Mouse (Mus musculus): ENCODE results near the gene Slc4a11. TPM values are rescaled to one million over a fixed set of nuclear protein-coding genes. Genes with fewer than 3 reads are reported as not detected.
"Not testable (repeated sequence)": the region's sequence is repeated elsewhere in the genome, so short reads cannot be mapped to it uniquely, and the experiment has no call there.

The Slc4a11 gene
- total RNA-seq, 2 experiments from 2014 or later, result 0.43 to 0.92 TPM

DNA sequence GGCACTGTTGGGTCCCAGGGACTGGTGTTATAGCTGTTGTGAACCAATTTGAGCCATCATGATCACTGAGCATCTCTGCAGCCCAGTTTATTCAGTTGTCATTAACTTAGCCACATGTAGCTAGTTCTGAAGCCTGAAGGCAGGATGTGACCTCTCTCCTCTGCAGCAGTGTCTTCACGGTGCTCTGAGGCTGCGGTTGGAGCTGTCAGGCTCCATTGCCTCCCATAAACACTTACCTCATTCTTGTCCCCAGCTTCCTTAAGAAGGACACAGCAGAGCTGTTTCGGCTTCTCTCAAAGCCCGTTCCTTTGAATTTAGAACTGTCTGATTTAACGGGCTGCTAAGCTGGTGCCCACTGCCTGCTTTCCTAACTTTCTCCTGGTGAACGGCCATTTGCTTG lies 17.4 kb downstream of the Slc4a11 start:
- no peak for DNase-seq (ENCODE audit: low spot score in 2 of 2)

DNA sequence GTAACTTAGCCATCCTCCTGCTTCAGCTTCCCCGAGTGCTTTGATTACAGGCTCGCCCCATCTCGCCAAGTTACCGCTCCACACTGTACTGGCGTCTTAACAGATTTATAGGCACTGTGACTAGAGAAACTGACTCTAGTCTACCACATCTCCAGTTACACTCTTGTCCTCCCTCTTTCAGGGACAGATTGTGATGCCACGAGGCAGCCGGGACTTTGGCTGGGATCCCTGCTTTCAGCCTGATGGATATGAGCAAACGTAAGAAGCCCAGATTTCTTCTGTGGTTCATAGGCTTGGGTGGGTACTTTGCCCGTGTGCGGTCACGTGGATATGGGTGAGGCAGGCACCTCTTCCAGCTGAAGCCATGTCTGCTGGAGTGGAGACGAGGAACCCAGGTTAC lies 18.2 kb downstream of the Slc4a11 start:
- DNase-seq (ENCODE audit: low spot score in 2 of 2), result peak; percentile 72 to 77

DNA sequence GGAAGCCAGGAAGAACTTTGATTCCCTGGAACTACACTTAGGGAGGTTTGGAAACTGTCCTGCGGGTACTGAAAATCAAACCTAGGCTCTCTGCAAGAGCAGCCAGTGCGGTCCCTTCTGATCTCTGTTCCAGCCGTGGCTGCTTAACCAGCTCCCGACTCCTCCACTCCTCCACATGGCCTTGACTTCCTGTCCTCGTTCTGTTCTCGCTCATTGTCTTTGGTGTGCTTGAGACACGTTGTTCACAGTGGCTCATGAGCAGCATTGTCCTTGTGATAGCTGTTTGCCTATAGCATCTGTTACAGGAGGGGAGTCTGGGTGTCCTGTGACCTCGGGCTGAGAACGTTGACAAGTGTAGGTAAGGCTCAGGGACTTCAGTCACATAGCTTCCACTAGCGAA lies 20.1 kb downstream of the Slc4a11 start:
- DNase-seq (ENCODE audit: low spot score in 2 of 2), result no peak

DNA sequence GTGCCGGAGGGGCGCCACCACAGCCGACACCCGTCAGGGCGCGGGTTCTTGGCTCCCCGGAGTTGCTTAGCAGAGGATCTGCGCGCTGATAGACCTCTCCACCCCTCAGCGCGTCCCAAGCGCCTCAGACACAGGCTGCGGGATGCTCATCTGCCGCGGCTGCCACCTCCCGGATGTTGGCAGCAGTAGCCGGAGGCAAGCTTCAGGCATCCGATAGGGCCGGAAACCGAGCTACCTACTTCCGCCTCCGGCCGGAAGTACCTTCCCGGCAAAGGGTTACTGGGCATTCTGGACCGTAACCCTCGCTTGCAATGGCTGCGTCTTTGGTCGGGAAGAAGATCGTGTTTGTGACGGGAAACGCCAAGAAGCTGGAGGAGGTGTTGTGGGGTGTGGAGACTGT lies 29.8 kb downstream of the Slc4a11 start, which contains the start of gene Itpa:
Gene Itpa (plus strand): TSS at position 52 of the 400 bp plus-strand sequence.
- DNase-seq (ENCODE audit: low spot score in 2 of 2), result peak; percentile 86 to 91

DNA sequence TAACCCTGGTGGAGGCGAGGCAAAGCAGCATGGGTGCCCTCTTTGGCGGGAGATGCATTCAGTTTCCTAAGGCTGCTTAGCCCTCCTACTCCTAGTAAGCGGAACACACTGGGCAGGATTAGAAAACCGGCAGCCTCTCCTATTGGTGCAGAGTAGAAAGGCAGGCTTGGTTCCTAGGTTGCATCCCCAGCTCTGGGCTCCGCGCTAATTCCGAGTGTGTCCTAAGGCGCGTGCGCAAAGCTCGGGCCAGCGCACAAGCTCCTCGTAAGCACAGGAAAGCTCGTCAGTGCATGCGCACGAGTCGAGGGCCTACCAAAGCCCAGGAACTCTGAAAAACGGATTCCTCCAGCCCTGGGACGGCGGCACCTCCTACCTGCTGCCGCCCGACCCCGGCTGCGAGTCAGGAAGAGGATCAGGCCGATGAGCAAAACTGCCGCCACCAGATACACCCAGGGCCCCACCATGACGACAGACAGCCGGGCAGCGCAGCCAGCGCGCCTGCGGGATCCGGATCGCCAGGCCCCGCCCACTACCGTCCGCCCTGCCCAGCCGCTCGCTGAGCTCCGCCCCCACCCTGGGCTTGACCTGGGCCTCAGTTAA lies 33.1 kb downstream of the Slc4a11 start, which contains the start of gene Ddrgk1:
Gene Ddrgk1 (minus strand): TSS at position 558 of the 600 bp plus-strand sequence.
- peak; percentile 95 to 97 for DNase-seq (ENCODE audit: low spot score in 2 of 2)

DNA sequence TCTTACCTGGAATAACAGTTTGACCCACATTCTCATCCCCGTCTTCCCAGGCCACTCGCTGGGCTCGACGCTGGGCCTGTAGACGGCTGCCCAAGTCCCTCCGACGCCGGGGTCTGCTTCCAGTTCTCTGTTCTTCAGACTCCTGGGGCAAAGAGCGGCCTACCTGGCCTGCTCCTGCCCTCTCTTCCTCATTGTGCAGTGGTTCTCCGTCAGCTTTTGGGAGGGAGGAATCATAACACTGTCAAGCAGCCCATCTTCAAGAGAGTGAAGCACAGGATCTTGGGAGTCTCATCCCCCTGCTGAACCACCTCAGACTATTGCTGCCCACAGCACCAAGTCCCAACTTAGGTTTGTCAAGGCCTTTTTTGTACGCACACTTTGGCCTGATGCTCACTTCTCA lies 34.0 kb downstream of the Slc4a11 start:
- DNase-seq (ENCODE audit: low spot score in 2 of 2), result no peak

DNA sequence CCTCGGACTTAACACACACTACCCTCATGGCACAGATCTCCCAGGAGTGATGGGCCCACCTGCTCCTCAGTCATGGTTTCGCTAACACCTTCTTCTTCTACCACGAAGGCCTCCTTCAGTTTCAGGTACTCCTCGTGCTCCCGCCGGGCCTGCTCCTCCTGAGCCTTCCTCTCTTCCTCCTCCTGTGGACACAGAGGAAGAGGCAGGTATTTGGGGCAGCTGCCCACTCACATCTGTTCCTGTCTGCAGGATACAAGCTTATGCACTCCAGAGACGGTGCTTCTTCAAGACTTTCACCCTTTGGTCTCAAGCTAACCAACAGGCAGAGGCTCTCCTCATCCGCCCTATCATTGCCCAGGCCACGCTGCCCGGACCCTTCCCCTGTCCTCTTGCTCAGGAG lies 38.8 kb downstream of the Slc4a11 start:
- DNase-seq (ENCODE audit: low spot score in 2 of 2), result no peak

DNA sequence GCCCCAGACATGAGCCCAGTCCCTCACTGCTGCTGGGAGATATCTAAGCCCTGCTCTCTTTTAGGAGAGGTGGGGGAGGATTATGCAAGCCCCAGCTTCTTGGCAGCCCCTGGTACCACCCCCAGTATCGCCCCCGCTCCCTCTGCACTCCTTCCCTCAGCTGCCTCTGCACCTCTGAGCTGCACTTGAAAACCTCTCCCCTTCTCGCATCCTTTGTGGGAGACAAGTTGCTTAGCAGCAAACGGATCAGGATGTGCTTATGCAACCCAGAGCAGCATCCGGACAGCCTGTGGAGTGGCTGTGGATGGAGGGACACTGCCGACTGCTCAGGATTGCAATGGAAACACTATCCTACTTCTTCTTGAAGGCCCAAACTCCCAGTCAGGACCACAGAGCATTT lies 39.8 kb downstream of the Slc4a11 start:
- peak; percentile 87 to 94 for DNase-seq (ENCODE audit: low spot score in 2 of 2)

DNA sequence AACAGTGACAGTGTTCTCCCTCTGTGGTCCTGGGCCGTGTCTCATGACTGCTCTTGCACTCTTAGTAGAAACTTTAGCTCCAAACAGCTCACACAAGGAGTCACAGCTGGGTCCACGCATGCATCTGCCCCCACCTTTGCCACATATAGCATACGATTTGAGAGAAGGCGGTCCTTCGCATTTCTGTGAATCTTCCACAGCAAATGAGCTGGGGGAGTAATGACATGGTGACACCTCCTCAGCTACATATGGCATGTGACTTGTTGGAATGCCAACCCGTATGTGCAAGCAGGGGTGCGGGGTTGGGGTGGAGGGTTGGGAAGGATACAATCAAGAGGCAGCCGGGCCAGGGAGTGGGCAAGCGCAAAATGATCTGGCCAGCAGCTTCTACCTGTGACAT lies 40.8 kb downstream of the Slc4a11 start:
- DNase-seq (ENCODE audit: low spot score in 2 of 2), result peak in 1 of 2 experiments; percentile 75

DNA sequence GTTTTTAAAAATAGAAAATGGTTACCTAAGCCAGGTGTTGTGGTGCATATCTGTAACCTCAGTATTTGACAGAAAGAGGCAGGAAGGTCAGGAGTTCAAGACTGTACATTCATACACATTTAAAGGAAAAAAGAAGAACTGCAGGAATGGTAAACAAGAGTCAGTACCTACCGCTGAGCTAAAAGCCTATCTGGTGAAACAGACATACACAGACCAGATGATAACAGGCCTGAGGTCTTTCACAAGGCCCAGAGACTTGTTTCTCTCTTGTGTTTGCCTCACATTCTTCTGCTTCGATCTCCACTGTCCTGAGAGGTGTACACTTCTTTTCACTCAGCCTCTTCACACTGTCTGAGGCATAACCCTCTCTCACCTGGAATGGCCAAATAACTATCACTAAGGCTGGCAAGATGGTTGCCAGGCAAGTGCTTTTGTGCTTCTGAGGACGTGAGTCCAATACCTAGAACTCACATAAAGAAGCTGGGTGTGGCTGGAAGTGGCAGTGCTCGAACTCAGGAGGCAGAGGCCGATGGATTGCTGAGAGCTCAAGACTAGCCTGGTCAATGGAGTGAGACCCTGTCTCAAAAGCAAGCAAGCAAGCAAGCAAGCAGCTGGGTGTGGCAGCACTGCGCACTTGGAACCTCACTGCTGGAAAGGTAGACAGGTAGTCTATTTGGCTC lies 41.5 kb downstream of the Slc4a11 start:
- no peak for DNase-seq (ENCODE audit: low spot score in 2 of 2)

DNA sequence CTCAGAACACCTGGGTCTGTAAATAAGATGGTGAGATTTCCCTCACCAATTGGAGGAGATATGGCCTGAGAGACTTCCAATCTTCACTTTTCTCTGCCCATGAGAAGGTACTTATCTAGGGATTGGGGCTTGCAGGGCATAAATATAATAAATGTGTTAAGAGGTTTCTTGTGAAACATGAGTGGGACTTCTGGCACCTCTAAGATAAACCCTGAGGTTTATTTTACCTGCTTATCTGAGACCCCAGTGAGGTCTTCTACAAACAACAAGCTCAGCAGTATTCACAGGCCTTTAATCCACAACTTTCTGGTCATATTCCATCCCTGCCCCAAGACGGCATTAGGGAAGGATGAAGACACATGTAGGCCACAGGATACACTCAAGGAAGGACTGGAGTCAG lies 43.6 kb downstream of the Slc4a11 start:
- no peak for DNase-seq (ENCODE audit: low spot score in 2 of 2)

DNA sequence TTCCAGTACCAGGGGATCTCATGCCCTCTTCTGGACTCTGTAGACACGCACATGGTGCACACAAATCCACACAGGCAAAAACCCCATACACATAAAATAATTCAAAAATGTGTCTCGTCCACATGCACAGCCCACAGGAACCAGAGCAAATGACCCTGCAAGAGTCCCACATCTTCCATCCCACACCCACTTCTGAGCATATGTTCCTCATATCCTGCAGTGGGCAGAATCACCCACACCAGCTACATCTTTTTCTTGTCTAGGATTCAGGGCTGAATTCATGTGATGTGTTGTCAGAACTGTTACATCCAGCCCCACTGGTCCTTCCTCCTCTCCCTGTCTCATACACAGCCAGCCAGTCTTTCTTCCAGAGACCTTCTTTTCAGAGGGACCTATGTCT lies 44.0 kb downstream of the Slc4a11 start:
- DNase-seq (ENCODE audit: low spot score in 2 of 2), result no peak

DNA sequence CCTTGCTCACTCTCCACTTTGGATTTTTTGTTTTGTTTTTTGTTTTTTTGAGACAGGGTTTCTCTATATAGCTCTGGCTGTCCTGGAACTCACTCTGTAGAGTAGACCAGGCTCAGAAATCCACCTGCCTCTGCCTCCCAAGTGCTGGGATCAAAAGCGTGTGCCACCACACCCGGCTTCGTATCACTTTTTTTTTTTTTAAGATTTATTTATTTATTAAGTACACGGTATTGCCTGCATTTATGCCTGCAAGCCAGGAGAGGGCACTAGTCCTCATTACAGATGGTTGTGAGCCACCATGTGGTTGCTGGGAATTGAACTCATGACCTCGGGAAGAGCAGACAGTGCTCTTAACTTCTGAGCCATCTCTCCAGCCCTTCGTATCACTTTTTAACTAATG lies 48.3 kb downstream of the Slc4a11 start:
- DNase-seq (ENCODE audit: low spot score in 2 of 2), result not testable (repeated sequence)

DNA sequence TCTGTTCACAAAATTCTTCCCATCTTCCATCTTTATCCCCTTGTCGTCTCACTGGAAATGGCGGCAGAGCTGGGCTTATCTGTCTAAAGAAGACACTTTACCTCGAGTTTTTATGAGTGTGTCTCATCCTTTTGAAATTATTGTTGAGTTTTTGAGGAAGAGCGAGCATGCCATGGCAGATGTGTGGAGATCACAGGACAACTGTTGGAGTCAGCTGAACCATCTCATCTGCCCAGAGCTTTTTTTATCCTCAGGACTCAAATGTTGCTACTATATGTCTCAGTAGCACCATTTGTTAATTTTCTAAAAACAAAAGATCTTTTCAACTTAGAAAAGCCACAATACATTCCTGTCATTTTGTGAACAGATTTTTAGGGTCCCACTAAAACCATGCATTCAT lies 52.1 kb downstream of the Slc4a11 start:
- DNase-seq (ENCODE audit: low spot score in 2 of 2), result no peak

DNA sequence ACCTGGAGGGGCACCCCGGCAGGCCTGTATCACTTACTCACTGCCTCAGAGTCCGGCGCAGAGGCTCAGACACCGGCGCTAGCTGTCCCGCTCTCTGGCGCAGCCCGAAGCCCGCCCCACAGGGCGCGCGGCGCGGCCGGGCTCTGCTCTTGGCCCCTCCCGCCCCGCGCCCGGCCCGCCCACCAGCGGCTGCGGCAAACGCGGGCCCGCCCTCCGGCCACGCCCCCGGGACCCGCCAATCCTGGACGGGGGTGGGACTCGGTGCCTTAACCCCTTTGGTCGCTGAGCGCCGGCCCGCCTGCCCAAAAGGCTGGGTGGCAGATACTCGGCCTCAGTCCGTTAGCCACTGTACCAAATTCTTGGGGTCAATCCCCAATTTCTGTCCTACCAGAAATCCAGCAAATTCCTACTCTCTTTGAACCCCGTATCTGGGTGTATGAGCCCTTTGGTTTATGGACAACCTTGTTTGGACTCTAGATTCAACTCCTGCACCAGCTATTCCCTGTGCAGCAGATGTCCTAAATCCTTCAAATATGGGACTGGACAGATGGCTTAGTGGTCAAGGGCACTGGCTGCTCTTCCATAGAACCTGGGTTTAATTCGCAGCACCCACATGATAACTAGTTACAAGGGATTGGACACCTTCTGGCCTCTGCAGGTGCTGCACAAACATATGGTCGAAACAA lies 54.5 kb downstream of the Slc4a11 start, which contains the start of gene Lzts3:
Gene Lzts3 (minus strand): TSS at position 120 of the 686 bp plus-strand sequence.
- peak; percentile 91 to 92 for DNase-seq (ENCODE audit: low spot score in 2 of 2)

DNA sequence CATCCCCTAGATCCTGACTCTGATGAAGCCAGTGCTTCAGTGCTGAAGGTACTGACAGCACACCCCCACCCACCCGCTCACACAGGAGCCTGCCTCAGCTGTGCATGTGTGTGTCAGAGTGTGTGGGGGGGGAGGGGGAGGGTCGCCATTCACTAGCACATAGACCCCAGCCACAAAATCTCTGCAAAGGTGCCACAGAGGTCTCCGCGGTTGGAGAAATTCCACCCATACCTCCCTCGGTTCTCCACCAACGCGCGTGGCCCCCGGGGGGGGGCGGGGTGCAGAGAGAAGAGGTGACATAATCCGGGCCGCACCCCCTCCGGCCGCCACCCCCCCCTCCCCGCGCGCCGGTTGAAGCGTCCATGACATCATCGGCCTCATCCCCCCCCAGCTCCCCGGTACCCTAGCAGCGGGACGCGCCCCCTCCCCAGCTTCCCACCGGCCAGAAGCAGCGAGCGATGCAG lies 55.1 kb downstream of the Slc4a11 start:
- DNase-seq (ENCODE audit: low spot score in 2 of 2), result no peak

DNA sequence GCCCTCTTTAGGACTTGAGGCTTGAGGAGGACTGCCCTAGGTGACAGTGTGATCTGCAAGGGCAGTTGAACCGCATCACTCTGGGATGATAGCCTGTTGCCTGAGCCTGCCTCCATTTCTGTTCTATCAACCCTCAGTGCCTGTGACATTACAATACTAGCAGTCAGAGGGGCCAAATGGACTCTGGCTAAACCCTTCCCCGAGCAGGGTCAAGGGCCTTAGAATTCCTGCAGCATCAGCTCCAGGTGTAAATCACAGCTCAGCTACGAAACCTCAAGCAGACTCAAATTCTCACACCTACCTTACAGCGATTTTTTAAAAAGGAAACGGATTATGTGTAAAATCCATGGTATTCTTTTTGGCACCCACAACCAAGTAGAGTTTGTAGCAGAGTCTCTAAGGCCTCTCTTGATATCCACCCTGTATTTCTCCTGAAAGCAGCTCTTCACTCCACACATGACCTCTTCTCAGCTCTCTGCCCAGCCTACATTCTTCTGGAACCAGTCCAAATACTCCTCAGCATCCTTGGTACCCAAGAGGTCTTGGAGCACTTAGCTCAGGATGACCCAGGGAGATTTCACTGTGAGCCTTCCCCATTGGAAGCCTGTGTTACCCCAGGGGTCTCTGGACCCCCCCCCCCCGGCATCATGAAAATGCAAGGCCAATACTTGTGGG lies 55.8 kb downstream of the Slc4a11 start:
- no peak for DNase-seq (ENCODE audit: low spot score in 2 of 2)

DNA sequence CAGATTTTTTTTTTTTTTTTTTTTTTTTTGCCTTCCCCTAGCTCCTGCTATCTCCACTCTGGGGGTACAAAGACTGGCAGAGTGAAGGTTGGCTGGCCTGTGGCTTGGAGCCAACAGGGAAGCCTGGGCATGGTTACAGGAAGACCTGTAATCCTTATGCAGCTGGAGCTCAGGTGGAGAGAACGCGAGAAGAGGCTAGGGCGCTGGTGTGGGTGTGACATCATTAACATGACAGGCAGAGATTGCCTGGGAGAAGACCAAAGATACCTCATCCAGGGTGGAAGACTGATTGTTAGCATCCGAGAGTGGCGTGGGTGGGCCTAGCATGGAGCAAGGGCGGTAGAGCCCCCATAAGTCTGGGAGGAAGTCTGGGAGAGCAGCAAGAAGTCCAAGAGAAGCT lies 58.0 kb downstream of the Slc4a11 start:
- DNase-seq (ENCODE audit: low spot score in 2 of 2), result no peak

DNA sequence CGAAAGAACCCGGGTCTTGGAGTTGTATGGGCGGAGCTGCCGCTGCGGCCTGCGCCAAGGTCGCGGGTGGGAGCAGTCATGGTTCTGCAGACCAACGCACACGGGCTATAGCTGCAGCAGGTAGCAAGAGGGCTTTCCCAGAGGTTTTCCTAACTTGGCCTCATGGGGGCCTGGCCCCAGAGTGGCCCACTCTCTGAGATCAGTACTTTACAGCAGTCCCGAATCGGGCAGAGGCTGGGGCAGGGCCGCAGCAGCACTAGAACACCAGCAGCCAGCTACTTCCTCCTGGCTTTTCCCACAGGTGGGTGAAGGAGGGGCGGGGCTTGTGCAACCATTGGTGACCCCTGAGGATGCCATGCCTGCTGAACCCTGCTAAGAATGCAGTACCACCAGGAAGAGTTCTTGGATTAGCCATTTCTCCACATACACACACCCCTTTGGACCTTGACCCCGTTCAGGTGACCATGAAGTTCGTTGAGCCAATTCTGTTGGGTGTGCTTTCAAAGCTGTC lies 59.2 kb downstream of the Slc4a11 start:
- DNase-seq (ENCODE audit: low spot score in 2 of 2), result no peak

DNA sequence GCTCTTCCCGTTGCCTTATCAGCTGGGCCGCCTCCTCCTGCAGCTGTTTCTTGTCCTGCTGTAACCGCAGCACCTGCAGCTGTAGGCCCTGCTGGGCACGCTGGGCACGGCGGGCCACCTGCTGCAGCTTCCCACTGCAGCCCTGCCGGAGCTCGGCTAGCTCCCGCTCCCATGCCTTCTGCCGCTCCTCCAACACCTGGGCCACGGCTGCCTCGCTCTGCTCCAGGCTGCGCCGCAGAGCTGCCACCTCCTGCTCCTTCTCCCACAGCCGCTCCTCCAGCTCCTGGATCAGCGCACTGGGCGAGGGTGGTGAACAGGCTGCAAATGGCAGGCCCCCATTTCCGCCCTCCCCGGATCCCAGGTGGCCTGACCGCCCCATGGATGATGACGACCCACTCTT lies 61.5 kb downstream of the Slc4a11 start:
- no peak for DNase-seq (ENCODE audit: low spot score in 2 of 2)

DNA sequence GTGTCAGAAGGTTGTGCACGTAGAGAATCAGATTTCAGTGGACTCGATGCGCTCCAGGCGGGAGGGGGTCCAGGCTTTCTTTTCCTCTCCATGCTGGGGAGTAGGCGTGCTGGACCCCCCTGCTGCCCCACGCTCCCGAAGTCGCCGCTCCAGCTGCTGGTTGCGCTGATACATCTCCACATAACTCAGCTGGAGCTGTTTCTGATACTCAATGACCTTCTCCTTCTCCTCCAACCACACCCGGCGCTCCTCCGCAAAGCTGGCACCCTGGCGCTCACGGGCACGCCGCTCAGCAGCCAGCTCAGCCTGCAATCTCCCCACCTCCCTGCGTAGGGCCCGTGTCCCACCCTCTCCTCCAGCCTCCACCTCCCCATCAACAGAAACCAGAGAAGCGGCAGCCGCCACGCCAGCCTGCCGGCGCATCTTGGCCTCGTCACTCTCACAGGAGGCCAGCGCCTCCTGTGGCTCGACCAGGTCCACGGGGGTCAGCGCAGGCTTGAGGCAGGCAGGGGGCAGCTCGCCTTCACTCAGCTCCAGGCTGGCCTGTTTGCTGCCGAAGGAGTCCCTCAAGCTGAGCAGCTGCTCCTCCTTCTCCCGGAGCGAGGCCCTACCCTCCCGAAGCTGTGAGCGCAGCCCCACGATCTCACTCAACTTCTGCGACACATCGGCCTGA lies 62.4 kb downstream of the Slc4a11 start:
- no peak for DNase-seq (ENCODE audit: low spot score in 2 of 2)

Data from layer of hippocampus, adult 18-20 months (tissue).